Mouse (Mus musculus) lung, embryonic 16.5 days (tissue): Measurements from ENCODE around the gene Lpin3. TPM values are rescaled to one million over a fixed set of nuclear protein-coding genes. Genes with fewer than 3 reads are reported as not detected.
A peak's percentile ranks its signal among the peaks of the same experiment; 100 is the strongest.

Source experiments
- ATAC-seq: fragments of 200-750 bp; cut with Nextera tagmentation; 2 replicates; pipeline ENCODE4 v1.8.0; 2017; ENCODE audit warnings: low read depth, mild to moderate bottlenecking, moderate library complexity
- H3K27ac ChIP-seq: fragments of 300-500 bp; sonication (generic); 2 replicates; pipeline ENCODE4 v1.5.1; 2014; ENCODE audit warnings: mild to moderate bottlenecking, control low read depth, low read length
- H3K27me3 ChIP-seq: fragments of 300-500 bp; sonication (generic); 2 replicates; pipeline ENCODE4 v1.6.1; 2014; ENCODE audit warnings: low read depth, low read length, mixed read lengths; ENCODE audit not compliant: control insufficient read depth, insufficient read depth
- H3K36me3 ChIP-seq: fragments of 300-500 bp; sonication (generic); 2 replicates; pipeline ENCODE4 v1.6.1; 2014; ENCODE audit warnings: low read length; ENCODE audit not compliant: control insufficient read depth, insufficient read depth
- H3K4me1 ChIP-seq: fragments of 300-500 bp; sonication (generic); replicated peaks from 2 replicates; pipeline ENCODE4 v1.6.1; 2014; ENCODE audit warnings: low read length, mixed read lengths; ENCODE audit not compliant: control insufficient read depth, insufficient read depth
- H3K4me2 ChIP-seq: fragments of 300-500 bp; sonication (generic); 2 replicates; pipeline ENCODE4 v1.6.1; 2014; ENCODE audit warnings: low read depth, low read length, control low read depth
- H3K4me3 ChIP-seq: fragments of 300-500 bp; sonication (generic); 2 replicates; pipeline ENCODE4 v1.5.1; 2014; ENCODE audit warnings: mild to moderate bottlenecking, low read length, control low read depth
- H3K9ac ChIP-seq: fragments of 300-500 bp; sonication (generic); 2 replicates; pipeline ENCODE4 v1.6.1; 2014; ENCODE audit warnings: low read length, control low read depth
- H3K9me3 ChIP-seq: fragments of 300-500 bp; sonication (generic); 2 replicates; pipeline ENCODE4 v1.6.1; 2016; ENCODE audit warnings: low read length; ENCODE audit not compliant: control insufficient read depth
- WGBS: fragments of 180-500 bp; shearing (Covaris S2); extraction: QIAGEN DNeasy Blood & Tissue Kit; methylation state at CpG from one replicate; pipeline ENCODE4 v1.1.7; 2014; 5-methylcytosine and 5-hydroxymethylcytosine counted together
- polyA plus RNA-seq: library from polyadenylated mRNA; unstranded; fragments of >200 nt; fragmentation: Nextera tagmentation; extraction: Ambion mirVana; gene quantifications from 2 replicates; pipeline ENCODE4 v1.2.1, GENCODE M21; 2015

Lpin3 gene
- polyA plus RNA-seq, 1 experiment from 2014 or later: 3.6 TPM

DNA sequence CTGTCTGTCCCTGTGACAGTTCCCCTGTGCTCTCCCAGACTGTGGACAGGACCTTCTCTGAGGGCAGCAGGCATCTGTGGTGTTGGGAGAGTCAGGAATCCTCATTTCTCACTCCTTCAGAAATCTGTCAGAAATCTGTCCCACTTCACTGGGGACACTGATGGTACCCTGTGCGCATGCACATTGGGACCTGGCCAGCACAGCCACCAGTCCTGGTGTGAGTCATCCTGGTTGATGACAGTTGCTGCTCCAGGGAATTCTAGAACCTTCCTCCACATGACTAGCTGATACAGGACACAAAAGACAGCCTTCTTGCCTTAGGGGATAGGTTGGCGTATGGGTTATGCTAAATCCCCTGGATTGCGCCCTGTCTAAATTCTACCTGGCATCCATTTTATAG is 36.8 kb downstream of the Lpin3 start:
- 92% methylated on average over 3 of the region's 3 CpGs for WGBS
- ATAC-seq: no peak
- Histone ChIP-seq H3K4me2 (no peak overlapping the region), H3K27me3 (peaks cover 11% of the 10 kb centered on the region), H3K4me3 (no peak overlapping the region), H3K4me1 (peaks cover 14% of the 10 kb centered on the region), H3K27ac (no peak overlapping the region), H3K9me3 (peaks cover 2% of the 10 kb centered on the region; the same call in 1 of the 2 replicates), H3K9ac (no peak overlapping the region), H3K36me3 (no peaks in the 10 kb centered on the region)

DNA sequence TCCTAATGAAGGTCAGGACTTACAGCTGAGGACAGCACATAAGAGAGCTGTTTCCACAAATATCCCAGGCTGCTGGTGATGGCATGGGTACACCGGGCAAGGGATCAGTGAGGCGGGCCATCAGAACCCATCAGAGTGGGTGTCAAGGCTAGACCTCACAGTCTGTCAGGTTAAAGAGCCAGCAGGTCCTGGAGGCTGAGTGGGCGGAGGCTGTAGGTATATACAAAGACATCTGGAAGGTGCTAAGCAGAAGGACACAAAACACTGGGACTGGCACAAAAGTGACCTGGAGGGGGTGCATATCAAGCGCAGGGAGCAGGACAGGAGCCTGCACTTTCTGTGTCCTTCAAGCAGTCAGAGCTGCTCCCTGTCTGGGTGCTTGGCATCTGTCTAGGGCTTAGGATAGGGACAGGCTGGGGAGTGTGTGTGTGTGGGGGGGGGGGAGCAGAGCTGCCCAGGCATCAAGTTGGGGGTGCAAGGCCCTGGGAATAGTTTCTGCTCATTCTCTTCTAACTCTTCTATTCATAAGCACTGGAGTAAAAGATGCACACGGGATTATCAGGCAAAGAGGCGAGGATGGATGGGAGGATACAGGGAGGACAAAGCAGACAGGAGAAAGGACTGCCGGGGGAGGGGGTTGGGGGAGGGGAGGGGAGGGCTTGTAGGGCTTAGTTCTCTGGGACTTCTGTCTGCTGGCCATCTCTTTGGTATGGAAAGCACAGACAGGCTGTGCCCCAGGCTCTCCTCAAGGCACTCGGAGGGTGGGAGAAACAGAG is 37.9 kb downstream of the Lpin3 start:
- Histone ChIP-seq H3K9ac (no peak overlapping the region), H3K9me3 (peaks cover 3% of the 10 kb centered on the region; the same call in 1 of the 2 replicates), H3K4me2 (no peak overlapping the region), H3K27me3 (peaks cover under 1% of the 10 kb centered on the region; the same call in 1 of the 2 replicates), H3K4me1 (peaks cover 10% of the 10 kb centered on the region), H3K36me3 (no peaks in the 10 kb centered on the region), H3K4me3 (no peak overlapping the region), H3K27ac (no peak overlapping the region)
- no peak for ATAC-seq
- WGBS: 61% methylated on average over 8 of the region's 8 CpGs

DNA sequence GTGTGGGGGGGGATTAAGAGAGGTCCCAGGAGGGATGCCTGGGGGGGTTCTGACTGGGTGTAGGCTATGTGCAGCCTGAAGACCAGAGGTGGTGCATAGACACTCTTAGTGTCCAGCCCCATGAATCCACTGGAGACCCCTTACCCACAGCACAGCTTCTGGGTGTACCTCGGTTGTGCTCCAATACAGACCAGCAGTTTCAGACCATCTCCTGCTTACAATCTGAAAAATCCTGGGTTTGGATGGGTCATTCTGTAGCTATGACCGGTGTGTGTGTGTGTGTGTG is 38.4 kb downstream of the Lpin3 start:
- ATAC-seq: no peak
- Histone ChIP-seq H3K27ac (no peak overlapping the region), H3K9ac (no peak overlapping the region), H3K27me3 (no peaks in the 10 kb centered on the region), H3K4me3 (no peak overlapping the region), H3K36me3 (no peaks in the 10 kb centered on the region), H3K4me2 (no peak overlapping the region), H3K9me3 (peaks cover 3% of the 10 kb centered on the region; the same call in 1 of the 2 replicates), H3K4me1 (peaks cover 10% of the 10 kb centered on the region)
- 68% methylated on average over 2 of the region's 2 CpGs for WGBS

DNA sequence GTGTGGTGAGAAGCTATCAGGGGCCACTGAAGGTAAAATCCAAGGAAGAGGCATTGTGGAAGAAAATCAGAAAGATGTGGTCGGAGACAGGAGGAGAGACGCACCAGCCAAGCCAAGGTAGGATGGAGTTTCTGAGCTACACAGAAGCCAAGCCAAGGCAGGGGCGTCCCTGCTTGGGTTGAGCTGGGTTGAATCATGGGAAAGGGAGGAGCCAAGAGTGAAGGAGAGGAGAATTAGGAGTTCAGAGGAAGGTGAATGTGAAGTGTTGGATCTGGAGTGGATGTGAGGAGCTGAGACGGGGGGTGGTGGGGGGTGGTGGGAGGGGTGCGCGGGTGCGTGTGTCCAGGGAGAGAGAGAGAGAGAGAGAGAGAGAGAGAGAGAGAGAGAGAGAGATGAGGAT is 40.8 kb downstream of the Lpin3 start:
- peak; percentile 54; the same call in 1 of the 2 replicates for ATAC-seq
- Histone ChIP-seq H3K36me3 (no peaks in the 10 kb centered on the region), H3K27me3 (no peaks in the 10 kb centered on the region), H3K27ac (no peak overlapping the region), H3K9me3 (peaks cover 3% of the 10 kb centered on the region; the same call in 1 of the 2 replicates), H3K4me2 (peak overlapping the region; percentile 35), H3K9ac (no peak overlapping the region), H3K4me3 (no peak overlapping the region), H3K4me1 (peaks cover 6% of the 10 kb centered on the region)
- 29% methylated on average over 7 of the region's 7 CpGs for WGBS

DNA sequence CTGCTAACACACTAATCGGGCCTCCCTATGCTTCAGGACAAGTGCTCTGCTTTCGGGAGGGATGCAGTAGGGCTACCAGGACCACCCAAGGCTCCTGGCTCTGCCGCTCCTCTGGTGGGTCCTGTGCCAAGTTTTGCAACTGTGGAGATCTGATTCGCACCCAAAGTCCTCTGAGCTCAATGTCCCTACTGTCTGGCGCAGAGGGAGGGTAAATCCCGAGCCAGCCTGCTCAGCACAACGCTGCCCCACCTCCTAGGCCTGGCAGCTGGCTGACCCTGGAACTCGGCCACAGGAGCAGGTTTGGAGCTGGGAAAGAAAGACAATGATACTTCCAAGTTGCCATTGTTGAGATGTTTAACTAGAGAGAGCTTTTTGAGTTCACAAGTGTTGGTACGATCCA is 44.7 kb downstream of the Lpin3 start:
- no peaks in the 10 kb centered on the region for H3K36me3 ChIP-seq
- no peak overlapping the region for H3K4me2 ChIP-seq
- no peak overlapping the region for H3K4me3 ChIP-seq
- H3K9me3 ChIP-seq: peaks cover 3% of the 10 kb centered on the region; the same call in 1 of the 2 replicates
- no peaks in the 10 kb centered on the region for H3K27me3 ChIP-seq
- H3K27ac ChIP-seq: no peak overlapping the region
- 0 out of 2 replicates have a peak, but pooled peaks have one; percentile 24 for ATAC-seq
- H3K4me1 ChIP-seq: peaks cover 6% of the 10 kb centered on the region
- no peak overlapping the region for H3K9ac ChIP-seq
- 50% methylated on average over 9 of the region's 9 CpGs for WGBS

DNA sequence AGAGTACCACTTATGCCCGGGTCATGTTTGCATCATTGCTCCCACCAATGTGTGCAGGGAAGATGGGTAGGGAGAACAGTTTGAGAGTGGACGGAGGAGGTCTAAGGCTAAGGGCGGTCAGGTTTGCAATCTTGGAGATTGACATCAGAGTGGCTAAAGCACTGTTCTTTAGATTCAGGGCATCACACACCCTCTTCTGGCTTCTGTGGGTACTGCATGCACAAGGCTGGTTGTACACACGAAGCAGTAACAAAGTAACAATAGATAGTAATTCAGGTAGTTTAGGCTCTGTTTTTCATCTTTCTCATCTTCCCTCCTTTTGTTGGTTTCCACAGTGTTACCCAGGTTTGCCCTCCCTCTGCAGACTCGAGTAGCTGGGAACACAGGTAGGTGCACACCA is 50.9 kb downstream of the Lpin3 start:
- H3K27ac ChIP-seq: no peak overlapping the region
- no peaks in the 10 kb centered on the region for H3K36me3 ChIP-seq
- H3K9ac ChIP-seq: no peak overlapping the region
- H3K4me3 ChIP-seq: no peak overlapping the region
- no peaks in the 10 kb centered on the region for H3K27me3 ChIP-seq
- H3K4me1 ChIP-seq: no peaks in the 10 kb centered on the region
- no peak for ATAC-seq
- H3K9me3 ChIP-seq: 0 out of 2 replicates have a peak, but pooled peaks cover 3% of the 10 kb centered on the region
- no peak overlapping the region for H3K4me2 ChIP-seq
- 92% methylated on average over 5 of the region's 5 CpGs for WGBS

DNA sequence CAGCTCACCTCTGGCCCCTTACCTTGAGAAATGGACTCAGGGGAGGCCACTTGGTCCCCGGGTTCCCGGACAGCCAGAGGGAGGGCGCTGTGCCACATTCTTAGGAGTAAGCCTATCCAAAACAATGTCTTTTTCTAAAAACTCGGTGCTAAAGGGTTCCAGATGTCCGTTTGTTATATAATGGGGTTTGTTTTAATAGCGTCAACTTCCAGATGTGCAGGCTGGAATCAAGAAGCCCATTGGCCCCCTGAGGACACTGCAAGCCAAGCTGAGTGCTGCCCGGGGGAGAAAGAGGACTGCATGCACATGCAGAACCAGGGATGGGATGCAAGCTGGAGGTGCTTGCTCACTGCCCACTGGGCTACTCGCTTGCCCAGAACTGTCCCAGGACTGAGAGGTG is 51.9 kb downstream of the Lpin3 start:
- Histone ChIP-seq H3K36me3 (no peaks in the 10 kb centered on the region), H3K4me2 (no peak overlapping the region), H3K4me1 (no peaks in the 10 kb centered on the region), H3K9me3 (0 out of 2 replicates have a peak, but pooled peaks cover 3% of the 10 kb centered on the region), H3K27me3 (no peaks in the 10 kb centered on the region), H3K9ac (no peak overlapping the region), H3K4me3 (no peak overlapping the region), H3K27ac (no peak overlapping the region)
- no peak for ATAC-seq
- WGBS: 48% methylated on average over 8 of the region's 8 CpGs

DNA sequence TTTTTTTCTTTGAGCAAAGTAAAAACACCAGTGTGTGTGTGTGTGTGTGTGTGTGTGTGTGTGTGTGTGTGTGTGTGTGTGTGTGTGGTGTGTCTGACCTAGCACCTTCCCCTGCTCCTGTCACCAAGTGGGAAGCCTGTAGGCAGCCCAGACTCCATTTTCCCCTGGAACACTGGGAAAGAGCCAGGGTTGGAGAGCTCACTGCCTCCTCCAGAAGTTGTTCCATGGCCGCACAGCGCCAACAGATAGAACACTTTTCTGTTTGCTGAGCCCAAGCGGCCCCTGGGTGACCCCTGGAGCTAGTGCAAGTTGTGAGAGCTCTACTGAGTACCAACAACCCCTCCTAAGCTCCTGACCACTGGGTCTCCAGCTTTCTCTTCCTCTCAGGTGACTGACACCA is 52.5 kb downstream of the Lpin3 start:
- Histone ChIP-seq H3K4me3 (no peak overlapping the region), H3K9ac (no peak overlapping the region), H3K4me2 (no peak overlapping the region), H3K27ac (no peak overlapping the region), H3K36me3 (no peaks in the 10 kb centered on the region), H3K4me1 (no peaks in the 10 kb centered on the region), H3K27me3 (no peaks in the 10 kb centered on the region), H3K9me3 (0 out of 2 replicates have a peak, but pooled peaks cover 3% of the 10 kb centered on the region)
- ATAC-seq: no peak; the same call in 1 of the 2 replicates
- WGBS: 37% methylated on average over 3 of the region's 3 CpGs

DNA sequence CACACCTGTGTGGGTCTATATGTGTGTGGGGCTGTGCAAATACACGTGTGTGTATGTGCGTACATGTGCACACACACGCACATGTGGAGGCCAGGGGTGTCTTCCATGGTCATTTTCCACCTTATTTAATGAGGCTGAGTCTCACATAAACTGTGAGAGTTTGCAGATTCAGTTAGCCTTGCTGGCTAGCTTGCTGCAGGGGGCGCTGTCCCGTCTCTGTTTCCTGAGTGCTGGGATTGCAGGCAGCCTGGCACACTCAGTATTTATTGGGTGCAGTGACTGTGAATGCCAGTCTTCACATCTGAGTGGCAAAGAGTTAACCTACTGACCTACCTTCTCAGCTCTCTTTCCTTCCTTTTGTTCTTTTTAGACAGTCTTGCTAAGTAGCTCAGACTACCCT is 53.4 kb downstream of the Lpin3 start:
- no peak for ATAC-seq
- H3K9ac ChIP-seq: no peak overlapping the region
- H3K4me3 ChIP-seq: no peak overlapping the region
- no peak overlapping the region for H3K27ac ChIP-seq
- 63% methylated on average over 5 of the region's 5 CpGs for WGBS
- no peak overlapping the region for H3K4me2 ChIP-seq
- no peaks in the 10 kb centered on the region for H3K27me3 ChIP-seq
- H3K9me3 ChIP-seq: 0 out of 2 replicates have a peak, but pooled peaks cover 3% of the 10 kb centered on the region
- H3K4me1 ChIP-seq: no peaks in the 10 kb centered on the region
- H3K36me3 ChIP-seq: no peaks in the 10 kb centered on the region
